Mouse (Mus musculus) right cerebral cortex, postnatal 14 days (tissue): ENCODE measurements around the gene Aim2.
"Not testable (repeated sequence)": the region's sequence is repeated elsewhere in the genome, so short reads cannot be mapped to it uniquely, and the experiment has no call there.

Experiments used
- DNase-seq: peaks from one replicate; pipeline ENCODE4 v3.0.0; 2022

The Aim2 gene

DNA sequence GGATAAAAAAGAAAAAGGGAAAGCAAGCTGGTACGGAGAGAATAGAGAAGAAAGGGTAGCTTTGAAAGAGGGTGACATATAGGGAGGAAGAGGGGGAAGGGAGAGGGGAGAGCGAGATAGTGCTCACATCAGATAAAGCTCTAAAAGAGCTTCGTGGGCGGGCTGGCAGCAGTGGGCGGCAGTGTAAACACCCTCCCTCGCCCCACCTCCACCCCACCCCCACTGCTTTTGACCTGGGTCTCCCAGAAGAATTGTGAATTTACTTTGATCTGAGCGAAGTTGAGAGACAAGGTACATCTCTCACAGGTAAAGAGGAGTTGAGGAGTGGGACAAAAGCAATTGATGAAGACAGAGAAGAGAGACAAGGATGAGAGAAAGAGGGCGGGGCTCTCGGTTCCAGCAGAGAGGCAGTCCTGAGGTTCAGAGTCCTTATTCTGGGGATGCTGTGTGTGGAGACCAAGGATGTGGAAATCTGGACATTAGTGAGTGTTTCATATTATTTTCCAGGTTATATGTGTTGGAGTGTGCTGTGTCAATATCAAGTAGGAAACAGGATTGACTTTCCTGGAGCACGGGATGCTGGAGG, at the start of gene Aim2:
Aim2 (plus strand) TSS at position 508 of the 586 bp plus-strand sequence.
- no peak for DNase-seq

DNA sequence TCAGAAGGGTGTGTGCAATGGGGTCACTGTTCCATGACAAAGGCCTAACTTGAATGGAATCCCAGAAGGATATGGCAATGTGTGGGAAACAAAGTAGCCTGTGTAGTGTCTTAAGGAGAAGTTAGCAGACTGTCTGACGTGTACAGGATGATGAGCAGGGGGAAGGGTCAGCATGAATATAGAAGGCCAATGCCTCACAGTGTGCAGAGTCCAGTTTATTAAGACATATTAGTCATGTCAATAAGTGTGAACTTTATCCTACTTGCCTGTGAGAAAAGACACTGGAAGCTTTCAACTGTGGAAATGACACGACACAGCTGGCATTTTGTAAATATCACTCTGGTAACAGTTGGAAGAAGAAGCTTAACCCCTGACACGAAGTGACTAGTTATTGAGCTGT, 47.9 kb upstream of the Aim2 start:
- DNase-seq, result not testable (repeated sequence)

DNA sequence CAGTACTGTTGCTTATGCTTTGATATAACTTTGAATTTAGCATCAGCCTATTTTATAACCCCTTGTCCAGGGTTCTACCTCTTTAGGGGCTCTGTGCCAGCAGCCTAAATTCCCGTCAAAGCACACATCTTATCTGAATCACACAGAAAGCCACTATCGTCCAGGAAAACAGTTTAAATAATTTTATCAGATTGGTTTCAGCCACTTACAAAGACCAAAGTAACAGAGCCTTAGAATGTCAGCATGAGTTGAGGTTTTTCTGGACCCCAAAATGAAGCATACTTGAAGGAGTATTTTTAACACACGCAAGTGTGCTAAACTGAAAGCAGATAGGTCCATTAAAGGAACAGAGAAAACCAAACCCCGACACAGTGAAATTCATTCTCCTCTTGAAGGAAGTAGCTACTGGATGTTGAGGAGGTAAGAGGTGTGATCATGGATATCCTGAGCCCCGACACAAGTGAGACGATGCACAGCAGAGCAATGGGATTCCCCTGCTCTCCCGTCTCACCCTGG, 37.1 kb upstream of the Aim2 start:
- not testable (repeated sequence) for DNase-seq

DNA sequence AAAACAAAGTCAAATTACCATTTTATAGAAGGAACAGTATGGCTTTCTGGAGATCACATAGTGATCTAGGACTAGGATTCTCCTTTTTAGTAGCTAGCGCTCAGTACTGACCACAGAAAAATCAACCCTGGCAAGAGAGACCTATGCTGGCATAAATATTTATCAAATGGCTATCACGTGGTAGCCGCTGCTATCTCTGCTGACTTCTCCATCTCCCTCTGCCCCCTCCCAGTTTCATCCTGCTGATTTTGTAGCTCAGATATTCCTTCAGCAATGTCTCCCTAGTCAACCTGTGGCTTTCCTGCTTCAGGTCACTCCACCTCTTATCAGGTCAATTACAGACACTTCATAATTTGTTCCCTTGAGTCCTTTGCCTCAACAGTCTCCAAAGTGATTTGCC, 35.0 kb upstream of the Aim2 start:
- no peak for DNase-seq

DNA sequence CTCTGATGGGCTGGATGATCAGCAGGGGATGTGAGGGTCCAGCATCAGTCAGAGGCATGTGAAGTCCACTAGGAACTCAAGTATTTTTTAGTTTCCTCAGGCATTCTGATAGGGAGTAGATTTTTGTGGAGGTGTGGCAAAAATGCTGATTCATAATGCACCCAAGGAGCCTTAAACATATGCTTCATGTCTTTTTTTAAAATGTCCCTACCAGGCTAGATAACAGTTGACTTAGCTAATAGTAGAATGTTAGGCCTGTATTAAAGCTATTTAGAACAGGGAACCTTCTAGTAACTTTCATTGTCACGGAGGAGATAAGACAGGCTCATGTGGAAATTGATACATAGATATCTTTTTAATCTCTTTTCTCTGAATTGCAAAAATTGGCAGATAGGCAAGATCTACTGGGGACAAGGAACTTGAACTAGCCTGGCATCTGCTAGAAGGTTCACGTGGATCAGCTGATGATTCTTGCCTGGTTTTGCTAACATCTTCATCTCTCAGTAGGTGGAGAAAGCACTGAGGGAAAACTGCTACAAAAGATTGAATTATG, 32.7 kb upstream of the Aim2 start:
- no peak for DNase-seq

DNA sequence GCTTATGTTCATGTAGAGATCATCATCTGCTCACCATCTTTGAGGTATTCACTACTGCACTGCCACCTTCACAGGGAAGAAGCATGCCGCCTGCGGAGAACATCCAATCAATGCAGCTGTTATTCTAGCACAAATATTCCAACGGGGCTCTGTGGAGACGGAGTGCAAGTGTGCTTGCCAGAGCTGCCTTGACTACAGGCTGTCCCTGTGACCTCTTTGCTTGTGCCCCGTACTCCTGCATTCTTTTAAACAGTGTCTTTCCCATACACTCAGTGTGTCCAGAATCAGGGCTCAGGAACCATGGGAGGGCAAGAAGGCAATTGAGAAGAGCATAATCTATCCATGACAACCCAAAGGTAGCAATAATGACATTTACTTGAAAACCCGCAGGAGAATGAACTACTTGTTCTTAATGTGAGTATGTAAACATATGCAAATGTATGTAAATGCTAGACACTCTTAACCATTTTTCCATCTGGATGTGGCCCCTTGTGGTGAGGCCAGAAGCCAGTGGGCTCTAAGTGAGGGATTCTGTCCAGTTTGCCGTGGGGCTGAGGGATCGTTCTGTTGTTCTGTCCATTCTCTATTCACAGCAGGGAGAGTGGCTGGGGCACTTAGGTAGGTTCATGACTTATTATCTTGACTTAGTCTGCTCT, 29.0 kb upstream of the Aim2 start:
- DNase-seq, result no peak

DNA sequence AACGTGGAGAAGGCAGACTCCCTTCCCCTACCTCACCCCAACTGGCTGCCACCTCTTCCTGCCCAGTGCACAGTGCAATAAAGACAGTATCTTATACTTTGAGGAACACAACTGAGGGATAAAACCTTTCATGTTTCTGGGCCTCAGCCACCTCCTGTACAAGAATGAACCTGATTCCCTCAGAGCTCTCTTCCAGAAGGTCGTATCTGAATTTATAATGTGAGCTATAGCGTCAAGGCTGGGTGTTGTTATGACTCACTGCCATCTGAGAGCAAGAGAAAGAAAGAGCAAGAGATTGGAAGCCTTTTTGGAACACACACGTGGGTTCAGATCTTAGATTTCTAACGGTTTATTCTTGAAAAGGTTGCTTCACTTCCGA, 28.4 kb upstream of the Aim2 start:
- DNase-seq, result no peak

DNA sequence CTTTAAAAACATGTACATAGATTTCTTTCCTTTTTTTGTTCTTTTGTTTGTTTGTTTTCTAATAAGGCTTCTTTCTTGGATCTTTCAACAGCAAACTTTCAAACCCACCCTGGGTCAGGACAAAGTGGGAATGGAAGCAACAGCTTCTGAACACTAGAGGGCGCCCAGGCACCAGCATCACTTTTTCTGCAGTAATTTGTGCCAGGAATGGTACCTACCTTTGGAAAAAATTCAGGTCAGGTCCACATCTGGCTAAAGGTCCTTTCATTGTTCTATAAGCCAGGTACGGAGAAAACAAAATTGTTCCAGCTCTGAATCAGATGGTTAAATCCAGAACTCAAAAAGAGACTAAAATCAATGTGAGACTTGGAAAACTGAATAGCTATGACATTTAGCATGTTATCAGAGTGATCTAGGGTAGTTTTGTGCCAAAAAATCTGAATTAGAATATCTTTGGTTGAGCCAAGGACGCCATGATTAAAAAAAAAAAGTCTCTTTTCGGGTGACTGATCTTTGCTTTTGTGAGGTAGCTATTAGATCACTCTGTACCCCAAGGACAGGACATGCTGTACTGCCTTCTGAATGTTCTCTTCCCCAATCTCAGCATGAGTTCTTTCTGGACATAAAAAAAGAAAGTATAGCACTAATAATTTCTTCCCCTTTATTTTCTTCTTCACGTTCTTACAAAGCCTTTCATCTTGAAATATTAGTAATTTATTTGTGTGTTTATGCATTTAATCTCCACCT, 26.7 kb upstream of the Aim2 start:
- peak; percentile 38 for DNase-seq

DNA sequence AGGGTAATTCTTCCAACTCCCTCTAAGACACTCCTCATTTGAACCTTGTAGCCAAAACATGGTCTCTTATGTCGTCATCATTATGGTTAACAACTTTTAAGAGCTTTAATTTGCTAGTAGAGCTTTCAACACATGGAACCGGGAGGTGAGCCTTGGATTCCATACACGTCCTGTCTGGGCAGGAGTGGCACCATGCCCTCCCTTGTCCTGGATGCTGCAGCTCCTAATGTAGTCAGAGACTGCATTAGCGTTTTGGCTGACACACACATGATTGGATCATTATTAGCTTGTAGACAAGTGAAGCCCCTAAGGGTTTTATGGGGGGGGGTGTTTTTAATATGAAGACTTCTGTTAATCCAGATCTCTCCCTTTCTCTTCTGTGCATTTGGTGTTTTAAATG, 25.7 kb upstream of the Aim2 start:
- no peak for DNase-seq

DNA sequence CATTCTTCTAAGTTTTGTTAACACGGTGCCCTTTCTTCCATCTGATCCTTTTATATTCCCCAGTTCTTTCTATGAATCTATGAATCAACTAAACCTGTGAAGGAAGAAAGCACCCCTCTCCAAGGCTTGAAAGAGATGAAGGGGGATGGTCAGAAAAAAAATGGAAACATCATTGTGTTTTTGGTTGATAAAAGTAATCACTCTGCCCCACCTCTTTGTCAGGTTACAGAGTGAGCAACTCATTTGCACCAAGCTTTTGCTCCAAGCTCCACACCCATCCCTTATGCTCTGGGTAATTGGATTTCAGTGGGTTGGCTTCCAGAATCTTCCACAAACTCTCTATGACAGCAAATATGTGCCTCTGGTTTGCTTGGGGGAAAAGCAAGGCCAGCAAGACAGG, 25.3 kb upstream of the Aim2 start:
- DNase-seq, result no peak

DNA sequence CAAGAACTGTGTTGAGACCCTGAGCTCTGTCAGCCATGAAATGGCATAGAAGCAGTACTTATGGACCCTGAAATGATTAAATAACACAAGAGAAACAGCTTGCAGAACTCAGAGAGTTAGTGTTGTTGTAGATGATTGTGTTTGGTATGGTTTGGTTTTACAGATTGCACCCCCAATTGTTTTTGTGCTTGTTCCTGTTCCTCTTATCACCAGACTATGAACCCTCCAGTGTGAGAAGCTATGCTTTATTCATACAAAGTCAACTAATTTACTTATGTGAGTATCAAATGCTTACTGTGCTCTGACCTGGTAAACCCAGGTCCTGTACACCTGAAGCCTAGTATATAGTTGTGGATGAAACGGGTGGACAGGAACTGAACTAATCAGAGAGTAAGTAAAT, 24.1 kb upstream of the Aim2 start:
- DNase-seq, result no peak

DNA sequence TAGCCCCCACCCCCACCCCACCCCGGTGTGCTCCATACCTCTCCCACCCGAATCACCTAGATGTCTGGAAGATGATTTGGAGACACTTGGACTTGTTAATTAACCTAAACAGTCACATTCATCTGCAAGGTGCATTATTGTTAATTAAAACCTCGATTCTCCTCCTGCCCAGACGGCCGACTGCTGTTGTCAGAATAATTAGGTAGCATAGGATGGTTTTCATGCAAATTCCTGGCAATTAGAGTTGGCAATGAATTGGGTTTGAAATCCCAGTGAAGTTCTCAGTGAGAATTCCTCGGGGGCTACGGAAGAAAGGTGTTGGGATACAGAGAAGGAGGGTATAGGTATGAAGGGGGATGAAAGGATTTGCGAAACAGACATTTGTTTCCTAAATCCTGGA, 22.2 kb upstream of the Aim2 start:
- DNase-seq, result no peak

DNA sequence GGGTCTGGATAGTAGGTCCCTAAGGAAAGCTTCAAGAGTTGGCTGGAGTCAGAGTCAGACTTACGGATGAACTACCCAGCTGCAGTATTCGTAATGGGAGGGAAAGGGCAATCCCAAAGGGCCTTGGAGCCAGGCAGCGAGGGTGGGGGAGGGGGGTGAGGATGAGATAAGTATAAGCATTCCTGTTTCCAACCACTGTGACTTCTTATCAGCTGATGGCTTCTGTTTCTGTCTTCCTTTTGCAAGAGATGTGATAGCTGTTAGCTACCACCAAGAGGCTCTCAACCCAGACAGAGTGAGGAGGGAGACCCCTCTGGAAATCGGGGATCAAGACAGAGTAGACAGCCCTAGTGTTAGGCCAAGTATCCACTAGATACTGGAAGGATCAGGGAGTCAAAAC, 21.5 kb upstream of the Aim2 start:
- no peak for DNase-seq

DNA sequence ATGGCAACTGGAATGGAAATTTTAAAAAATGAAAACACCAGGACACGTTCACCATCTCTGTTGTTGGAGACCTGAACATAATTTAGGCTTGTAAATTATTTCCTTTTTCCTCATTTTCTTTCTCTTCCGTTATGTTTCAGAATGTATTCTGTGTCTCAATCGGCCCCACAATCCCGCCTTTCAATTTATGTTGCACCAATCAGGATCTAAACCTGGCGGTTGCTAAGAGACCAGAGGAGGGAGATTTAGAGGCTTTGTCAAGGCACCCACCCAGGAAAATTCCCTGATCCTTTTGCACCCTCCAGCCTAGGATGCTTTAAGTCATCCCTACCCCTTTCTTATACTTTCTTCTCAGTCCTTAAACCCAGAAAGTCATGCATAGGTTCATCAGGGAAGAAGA, 20.9 kb upstream of the Aim2 start:
- peak; percentile 14 for DNase-seq

DNA sequence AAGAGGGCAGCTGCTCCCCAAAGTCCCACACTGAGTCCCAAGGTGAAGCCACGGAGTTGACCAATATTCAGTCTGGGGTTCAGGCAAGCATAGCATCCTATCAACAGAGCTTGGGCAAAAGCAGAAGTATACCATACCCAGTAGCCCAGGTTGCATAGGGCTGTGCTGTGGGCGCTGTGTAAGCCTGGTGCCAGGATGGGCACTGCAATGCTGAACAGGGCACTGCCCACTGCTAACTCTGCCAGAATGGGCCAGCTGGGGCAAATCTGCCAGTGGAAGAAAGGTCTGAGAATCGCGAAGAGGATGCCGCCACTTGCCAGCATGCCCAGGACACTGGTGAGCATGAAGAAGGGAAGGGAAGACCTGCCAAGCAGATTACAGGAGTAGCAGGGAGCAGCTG, 18.3 kb upstream of the Aim2 start:
- DNase-seq, result no peak

DNA sequence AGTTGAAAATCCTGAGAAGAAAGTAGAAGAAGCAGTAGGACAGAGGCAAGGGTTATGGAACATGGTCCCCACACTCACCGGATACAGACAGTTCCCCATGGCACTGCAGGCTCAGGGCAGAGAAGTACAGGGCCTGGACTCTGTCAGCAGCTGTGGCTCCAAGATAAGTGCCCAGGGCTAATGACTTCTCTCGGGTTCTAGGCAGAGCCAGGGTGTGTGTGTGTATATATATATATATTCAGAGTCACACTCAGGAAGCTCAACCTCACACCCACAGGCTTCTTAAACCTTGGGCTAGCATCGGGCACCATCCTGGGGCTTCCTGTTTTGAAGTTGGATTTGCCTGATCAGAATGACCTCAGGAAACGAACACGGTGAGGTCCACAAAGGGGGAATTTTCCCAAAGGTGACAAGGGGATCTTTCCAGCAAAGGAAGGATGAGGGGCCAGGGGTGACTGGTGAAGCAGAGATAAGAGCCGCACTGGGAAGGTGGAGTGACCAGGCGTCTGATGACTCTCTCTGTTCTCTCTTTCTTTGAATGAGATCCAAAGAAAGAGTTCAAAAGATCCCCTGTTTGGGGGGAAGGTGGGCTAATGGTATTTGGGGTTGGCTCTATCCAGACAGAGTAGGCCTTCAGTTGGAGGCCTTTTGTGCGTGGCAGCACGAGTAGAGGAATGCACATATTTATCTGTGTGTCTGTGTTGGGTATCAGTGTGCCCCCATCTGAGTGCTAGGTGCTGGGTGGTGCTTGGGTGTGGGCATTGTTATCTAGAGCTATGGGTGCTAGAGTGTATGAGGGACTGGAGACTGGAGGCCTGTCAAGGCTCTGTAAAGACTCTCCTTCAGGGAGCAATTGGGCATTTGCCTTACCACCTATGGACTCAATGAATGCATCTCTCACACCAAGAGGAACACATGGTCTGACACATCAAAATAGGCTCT, 17.1 kb upstream of the Aim2 start, which contains the start of gene Ackr1:
Ackr1 (minus strand) TSS at position 439 of the 942 bp plus-strand sequence.
- DNase-seq, result no peak

DNA sequence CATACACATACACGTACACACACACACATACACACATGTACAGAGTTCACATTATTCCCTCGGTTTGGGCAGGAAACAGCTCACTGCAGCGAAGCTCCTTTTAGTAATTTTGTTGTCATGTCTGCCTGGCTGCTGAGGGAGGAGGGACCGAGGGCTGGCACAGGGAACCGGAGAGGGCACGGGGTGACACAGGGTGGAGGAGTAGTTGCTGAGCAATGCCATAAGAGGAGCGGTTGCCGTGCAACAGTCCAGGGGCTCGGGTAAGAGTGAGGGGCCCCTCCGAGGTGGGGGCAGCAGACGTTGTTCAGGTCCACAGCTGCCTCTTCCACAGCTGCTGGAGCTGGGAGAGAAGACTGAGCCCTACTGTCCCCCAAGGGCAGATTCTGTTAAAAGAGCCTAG, 14.8 kb upstream of the Aim2 start:
- DNase-seq, result peak; percentile 10

DNA sequence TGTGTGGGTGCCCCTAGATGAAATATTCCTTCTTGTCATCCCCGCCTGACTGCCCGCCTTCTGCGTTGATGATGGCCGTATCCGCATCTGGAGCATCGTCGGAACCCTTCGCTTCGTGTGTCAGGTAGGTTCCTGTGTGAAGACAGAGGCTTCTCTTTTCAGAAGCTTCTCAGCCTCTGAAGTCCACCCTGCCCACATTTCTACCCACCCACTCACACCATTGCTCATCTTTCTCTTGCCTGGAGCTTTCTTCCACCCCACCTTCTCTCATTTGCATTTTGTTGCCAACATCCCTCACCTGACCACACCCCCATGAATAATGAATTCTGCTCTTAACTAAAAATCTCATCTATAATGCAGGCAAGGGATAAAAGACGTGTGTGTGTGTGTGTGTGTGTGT, 13.7 kb upstream of the Aim2 start:
- DNase-seq, result no peak

DNA sequence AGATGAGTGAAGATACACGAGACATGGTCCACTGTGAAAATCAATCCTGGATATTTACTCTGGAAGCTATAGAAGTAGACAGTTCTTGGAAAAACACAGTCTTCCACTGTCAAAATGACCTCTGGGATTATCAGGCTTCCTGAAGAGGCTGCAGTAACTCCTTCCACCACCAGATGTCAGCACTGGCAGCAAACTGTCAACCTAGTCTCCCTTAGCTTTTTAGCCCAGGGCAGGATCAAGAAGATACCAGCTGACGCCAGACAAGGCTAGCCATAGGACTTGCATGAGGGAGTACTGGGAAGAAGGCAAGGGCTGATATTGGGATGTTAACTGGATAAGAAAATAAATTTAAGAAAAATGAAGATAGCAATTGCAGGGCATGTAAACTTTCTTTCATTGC, 11.1 kb upstream of the Aim2 start:
- peak; percentile 65 for DNase-seq

DNA sequence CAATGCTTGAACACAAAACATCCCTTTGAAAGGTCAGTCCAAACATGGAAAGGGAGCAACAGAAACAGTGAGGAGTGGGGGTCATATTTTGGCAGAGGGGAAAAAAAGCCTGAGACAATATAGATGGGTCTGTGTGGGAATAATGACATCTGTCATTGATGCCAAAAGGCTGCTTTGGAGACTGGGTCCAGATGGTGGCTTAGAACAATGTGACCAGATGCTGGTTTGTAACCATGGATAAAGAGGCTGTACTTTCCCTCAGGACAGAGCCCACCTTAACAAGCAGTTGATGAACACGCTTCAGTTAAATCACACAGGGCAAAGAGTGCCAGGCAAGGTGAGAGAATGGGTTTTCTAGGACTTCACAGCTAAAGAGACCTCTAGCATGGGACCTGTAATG, 8.3 kb upstream of the Aim2 start:
- DNase-seq, result no peak

DNA sequence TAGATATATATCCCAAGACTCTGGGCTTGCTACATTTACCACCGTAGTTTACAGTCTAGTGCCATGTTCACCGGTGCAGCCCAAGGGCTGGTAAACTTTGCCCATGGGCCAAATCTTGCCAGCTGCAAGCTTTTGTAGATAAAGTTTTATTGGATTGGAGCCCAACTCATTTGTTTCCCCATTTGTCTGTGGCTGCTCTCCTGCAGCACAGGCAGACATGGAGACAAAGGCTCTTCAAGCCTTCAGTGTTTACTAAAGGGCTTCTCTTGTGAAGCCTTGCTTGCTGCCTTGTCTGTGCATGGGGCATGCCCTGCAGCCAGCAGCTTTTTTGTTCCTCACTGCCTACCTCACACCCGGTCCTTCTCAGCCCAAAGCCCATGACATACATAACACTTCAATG, 6.7 kb upstream of the Aim2 start:
- no peak for DNase-seq

DNA sequence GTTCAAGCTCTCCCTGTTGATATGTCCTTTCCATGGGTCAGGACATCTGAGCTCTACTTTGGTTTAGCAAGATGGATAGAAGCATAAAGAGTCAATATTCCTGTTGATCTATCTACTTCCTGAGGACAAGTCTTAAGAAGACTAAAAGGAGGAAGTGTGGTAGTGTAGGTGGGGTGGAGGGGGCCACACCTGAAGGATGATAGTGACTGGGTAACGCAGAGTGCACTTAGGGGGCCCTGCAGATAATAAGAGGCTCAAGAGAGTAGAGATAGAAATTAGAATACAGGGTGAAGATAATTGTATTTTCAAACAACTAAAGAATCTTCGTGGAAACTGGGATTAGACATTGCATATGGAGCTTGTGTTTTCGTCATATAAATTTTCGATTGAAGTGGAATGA, 5.6 kb upstream of the Aim2 start:
- no peak for DNase-seq

DNA sequence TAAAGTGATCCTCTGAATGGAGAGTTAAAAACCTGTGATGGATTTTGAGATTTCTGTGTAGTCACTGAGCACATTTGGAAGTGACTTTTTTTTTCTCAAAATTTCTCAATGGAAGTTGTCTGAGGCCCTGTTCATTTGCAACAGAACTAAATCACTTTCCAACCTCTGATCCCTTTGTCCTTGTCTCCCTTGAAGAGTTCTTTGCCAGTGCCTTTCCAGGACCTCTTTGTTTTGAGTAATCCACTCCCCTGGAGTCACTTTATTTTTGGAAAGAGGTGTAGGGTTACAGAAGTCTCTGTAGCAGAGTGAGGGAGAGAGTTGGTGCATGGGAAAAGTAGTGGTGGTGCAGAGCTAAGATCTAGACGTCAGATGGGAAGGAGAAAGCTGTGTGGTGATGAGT, 2.2 kb upstream of the Aim2 start:
- DNase-seq, result no peak
